Mouse (Mus musculus): ENCODE results near the gene Vpreb3.

Gene Vpreb3

DNA sequence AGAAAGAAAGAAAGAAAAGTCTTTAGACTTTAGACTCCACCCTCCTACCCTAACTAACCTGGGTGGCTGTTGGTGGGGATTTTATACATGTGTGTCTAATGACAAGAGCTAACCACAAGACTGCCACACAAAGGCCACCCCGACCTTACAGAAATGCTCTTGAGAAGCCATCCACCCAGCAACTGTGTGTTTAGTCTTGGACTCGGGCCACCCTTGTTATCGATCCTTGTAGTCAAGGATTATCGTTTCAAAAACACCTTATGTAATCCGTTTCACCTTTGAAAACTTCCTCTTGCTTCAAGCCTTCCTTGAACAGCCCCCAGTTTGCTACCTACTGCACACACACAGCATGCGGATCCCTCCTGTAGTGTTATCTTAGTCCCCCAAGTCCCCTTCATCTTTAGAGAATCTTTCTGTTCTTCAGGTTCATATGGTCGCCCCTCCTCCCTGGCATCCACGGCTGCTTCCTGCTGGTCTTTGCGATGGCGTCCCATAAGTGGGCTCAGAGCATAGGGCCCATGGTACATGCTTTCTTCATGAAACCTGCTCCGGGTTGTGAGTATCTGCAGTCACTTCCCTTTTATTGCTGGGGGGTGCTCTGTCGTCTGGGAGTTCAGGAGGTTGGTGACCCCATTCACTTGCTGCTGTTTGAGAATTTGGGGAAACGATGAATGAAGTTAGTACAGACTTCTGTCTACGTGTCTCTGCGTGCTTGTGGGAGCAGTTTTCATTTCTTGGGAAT, at the start of gene Vpreb3:
Gene Vpreb3 (plus strand): TSS at position 322 of the 742 bp plus-strand sequence.
- WGBS = 91% methylated on average over 15 of the region's 15 CpGs

DNA sequence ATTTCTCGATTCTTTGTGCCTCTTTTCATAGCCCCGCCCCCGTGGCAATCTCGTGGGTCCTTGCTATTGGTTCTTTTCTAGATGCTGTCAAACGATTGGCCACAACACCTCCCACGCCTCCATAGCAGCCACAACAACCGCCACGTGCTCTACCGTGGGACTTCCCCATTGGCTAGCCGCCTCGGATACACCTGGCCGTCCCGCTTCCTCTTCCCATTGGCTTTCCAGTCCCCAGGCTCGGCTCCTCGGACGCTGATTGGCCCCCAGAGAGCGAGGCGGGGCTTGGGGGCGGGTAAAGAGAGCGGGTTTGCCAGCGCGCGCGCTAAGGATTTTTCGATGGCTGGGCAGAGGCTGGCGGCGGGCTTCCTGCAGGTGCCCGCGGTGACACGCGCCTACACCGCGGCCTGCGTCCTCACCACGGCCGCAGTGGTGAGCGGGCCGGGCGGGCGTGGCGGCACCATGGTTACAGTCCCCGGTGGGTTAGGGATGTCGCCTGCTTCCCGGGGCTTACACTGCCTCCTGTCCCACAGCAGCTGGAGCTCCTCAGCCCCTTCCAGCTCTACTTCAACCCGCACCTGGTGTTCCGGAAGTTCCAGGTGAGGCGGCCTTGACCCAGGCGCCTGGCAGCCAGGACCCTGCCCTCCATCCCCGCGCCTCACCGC, 49.6 kb upstream of the Vpreb3 start, which contains the start of gene Derl3:
Gene Derl3 (plus strand): TSS at position 325 of the 662 bp plus-strand sequence.
- WGBS = 3% methylated on average over 49 of the region's 51 CpGs

DNA sequence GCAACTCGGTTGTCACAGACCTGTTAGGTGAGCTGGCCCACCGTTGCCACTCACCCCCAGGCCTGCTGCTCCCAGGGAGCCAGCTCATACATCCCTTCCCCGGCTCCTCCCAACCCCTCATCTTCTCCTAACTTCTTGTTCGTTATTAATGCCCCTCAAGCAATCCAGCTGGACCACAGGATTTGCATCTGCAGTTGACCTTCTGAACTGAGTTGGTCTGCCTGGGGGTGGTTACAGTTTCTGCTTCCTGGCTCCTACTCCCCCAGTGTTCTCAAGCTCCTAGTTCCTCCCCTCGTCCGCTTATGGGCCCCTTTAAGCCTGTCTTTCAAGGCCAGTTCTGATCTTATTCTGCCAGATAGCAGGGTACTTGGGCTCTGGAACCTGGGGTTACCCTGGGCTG, 48.3 kb upstream of the Vpreb3 start:
- WGBS = 82% methylated on average over 6 of the region's 6 CpGs

DNA sequence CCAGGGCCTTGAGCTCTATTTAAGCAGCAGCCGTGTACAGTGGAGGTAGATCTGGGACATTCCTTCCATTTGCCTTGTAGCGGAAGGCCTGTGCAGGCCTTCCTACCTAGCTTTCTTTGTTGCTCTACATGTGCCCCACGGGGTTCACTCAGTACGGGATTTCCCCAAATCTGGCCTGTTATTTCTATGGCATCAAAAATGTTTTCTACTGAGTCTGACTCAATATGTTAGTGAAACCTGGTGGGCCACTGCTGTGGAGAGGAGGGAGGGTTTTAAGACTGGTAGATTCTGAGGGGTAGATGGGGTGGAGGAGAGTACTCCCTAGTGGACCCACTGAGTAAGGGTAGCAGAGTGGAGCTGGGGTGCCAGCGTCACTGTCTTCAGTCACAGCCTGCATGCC, 47.1 kb upstream of the Vpreb3 start:
- WGBS = 69% methylated on average over 5 of the region's 5 CpGs

DNA sequence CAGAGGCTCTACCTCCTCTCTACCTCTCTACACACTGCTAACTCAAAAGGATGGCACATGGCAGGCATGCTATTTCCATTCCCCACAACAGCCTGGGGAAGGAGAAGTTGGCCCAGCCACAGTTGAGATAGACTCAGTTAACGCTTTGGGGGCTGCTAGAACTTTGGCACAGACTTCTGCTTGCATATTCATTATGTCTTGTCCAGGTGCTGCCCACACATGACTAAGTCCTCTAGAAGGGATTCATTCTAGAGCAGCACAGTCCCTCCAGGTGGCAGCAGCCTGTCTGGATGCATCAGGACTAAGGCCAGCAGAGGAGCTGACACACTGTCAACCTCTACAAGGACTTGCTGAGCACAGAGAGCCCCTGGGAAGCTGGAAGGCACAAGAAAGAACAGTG, 46.6 kb upstream of the Vpreb3 start:
- WGBS = 36% methylated on average over 1 of the region's 1 CpGs

DNA sequence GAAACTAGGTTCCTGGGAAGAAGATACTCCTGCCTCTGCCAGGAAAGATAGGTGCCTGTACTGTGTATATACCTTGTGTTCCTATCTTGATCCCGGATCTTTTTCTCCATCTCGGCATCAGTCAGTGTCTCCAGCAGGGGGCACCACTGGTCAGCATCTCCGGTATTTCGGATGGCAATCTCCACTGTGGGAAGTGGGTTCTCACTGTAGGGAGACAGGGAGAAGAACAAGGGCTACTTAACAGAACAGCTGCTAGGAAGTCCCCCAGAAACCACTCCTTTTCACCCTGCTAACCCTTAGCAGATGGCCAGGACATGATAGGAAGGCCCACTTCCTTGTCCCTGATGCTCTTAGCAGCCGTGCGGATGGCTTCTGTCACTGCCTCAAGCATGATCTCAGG, 45.5 kb upstream of the Vpreb3 start:
- 29% methylated on average over 6 of the region's 6 CpGs for WGBS

DNA sequence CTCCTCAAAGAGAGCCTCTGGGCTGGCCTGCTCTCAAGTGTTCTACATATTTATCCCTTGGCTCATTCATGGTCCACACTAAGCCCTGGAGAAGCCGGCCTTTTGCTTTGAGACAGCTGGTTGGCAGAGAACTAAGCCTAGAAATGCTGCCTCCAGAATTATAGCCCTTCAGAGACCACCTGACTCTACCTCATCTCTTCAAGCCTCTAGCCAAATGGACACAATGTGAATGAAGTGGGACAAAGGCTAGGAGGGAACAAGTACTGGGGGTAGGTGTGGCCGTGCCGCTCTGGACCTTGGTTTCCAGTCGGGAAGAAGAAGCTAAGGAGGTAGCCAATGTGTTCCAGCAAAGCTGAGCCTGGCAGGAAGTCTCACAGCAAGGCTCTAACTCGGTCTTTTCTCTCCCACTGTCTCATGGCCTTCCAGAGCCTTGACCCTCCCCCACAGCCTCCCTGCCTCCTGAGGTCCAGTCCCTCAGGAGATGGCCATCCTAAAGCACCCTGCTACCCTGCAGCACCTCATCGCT, 44.8 kb upstream of the Vpreb3 start:
- WGBS = 52% methylated on average over 6 of the region's 6 CpGs

DNA sequence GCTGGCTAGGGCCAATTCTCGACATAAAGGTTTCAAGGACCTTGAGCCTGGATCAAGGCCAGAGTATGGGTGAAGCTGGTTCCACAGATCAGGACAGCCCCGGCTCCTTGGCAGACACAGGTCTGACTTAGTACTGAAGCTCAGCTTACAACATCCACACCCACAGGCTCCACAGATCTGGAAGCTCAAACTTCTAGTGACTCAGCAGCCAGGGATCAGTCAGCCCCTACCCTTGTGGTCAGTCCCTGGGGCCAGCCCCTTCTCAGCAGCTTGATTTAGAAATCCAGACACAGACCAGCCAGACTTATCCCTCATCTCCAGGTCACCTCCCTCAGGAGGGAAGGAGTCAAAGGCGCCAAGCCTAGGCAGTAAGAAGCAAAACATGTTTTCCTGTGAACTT, 44.0 kb upstream of the Vpreb3 start:
- WGBS = 39% methylated on average over 3 of the region's 3 CpGs

DNA sequence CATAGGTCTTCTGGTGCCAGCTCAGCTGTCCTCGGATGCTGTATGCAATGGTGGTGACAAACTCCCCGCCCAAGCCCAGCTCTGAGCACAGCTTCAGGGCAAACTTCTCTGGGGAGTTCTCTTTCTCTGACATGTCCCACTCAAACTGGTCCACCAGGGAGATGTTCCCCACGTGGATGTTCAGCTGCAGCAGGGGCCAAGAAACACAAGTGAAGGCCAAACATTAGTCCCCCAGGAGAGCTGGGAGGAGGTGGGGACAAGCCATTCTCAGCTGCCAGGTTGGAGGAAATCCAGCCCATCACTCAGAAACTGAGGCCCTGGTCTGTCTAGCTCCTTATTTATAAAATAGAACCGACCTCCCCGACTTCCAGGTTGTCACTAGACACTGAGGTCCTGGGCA, 38.5 kb upstream of the Vpreb3 start:
- 78% methylated on average over 5 of the region's 5 CpGs for WGBS

DNA sequence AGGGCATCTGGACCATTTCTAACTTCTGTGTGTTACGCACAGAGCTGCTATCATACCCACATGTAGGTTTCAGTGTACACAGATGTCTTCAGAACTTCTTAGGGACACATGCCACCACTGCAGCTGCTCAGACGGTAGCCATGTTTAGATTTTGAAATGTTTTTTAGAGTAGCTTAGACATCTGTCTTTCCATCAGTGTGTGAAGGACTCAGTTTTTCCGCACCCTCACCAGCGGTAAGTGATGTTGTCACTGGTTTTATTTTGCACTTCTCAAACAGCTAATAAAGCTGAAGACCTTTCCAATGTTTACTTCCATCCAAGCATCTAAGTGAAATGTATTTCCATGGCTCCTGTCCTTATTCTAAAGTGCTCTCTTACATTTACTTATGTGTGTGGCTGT, 36.0 kb upstream of the Vpreb3 start:
- 79% methylated on average over 4 of the region's 4 CpGs for WGBS

DNA sequence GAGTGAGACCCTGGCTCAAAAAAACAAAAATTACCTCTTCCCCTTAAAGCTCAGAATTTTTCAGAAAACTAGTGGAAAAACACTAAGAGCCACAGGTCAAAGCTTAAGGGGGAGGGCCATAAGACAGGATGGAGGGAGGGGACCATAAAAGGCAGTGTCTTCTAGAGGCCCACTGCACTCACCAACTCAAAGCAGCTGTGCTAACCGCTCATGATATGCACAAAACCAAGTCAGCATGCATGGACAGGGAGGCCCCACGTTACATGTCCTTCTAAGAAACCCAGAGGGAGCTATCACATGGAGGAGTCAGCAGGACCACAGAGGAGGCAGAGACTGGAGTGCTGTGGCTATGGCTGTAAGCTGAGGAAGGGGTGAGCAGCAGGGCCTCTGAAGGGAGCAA, 32.2 kb upstream of the Vpreb3 start:
- 83% methylated on average over 2 of the region's 2 CpGs for WGBS

DNA sequence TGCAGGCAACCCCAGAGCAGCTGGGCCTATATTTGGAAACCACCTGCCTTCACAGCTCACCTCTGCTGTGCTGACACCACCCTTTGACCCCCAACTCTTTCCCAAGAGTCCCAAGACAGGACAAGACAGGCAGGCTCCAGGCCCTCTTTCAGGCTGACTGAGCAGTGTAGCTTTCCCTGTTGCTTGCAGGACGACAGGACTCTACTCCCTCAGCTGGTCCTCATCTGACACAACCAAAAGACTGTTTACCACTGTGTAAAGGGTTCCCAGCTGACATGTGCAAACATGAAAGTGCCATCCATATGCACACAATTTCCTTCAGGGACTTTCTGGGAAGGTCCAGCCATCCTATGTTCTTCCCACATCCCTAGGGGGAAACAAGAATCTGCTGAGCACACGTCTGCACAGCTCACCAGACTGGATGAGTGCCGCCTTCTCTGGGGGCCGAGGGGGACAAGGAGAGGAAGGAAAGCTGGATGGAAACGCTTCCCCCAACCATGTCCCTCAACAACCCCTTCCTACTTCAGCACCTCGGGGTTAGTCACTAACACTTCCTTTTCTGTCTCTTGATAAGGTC, 29.8 kb upstream of the Vpreb3 start:
- 66% methylated on average over 6 of the region's 6 CpGs for WGBS

DNA sequence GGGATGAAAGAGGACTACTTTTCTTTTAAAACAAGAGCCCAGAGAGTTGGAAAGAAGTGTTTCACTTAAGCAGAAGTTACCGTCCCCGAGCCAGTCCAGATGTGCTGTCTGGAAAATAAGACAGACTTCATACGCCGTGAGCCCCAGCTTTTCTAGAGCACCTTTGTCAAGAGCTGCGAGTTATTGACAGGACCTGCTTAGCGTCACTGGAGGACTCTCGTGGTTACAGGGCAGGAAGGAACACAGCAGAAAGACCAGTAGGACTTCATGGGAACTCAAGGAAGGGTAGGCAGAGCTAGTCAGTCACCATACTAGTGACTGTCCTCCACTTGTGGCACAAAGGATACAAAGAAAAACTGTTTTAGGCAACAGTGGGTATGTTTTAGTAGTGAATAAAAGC, 27.3 kb upstream of the Vpreb3 start:
- 81% methylated on average over 7 of the region's 7 CpGs for WGBS

DNA sequence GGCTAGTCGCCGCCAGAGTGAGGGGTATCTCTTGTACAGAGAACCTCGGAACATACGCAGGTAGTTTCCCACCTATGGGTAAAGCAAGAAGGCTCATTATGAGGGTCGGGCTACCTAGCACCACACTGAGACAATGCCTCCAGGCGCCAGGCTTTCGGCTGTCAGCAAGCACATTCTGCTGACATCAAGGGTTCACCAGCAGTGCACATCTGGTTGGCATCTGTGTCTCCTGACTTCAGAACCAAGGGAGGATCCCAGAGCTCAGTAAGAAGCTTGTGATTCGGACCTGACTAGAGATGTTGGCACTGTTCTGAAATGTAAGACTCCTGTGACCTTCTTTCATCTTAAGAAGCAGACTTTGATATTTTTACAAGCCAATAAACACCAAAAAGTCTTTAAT, 26.0 kb upstream of the Vpreb3 start:
- 87% methylated on average over 8 of the region's 8 CpGs for WGBS

DNA sequence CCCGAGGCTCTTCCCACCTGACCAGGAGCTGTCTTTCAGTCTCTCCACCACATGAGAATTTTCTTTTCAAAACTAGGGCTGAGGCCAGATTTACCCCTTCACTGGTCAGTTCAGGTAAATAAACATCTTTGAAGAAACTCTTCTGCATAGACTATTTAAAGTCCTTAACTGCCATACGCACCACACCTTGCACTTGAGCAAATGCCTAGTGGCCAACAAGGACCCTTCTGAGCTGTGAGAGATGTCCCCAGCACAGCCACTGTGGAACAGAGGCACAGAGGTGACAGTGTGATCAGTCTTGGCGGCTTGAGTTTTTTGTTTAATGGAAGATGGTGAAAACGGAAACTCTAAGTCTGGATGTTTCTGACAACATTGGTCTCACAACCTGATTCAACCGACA, 23.8 kb upstream of the Vpreb3 start:
- 81% methylated on average over 5 of the region's 5 CpGs for WGBS

DNA sequence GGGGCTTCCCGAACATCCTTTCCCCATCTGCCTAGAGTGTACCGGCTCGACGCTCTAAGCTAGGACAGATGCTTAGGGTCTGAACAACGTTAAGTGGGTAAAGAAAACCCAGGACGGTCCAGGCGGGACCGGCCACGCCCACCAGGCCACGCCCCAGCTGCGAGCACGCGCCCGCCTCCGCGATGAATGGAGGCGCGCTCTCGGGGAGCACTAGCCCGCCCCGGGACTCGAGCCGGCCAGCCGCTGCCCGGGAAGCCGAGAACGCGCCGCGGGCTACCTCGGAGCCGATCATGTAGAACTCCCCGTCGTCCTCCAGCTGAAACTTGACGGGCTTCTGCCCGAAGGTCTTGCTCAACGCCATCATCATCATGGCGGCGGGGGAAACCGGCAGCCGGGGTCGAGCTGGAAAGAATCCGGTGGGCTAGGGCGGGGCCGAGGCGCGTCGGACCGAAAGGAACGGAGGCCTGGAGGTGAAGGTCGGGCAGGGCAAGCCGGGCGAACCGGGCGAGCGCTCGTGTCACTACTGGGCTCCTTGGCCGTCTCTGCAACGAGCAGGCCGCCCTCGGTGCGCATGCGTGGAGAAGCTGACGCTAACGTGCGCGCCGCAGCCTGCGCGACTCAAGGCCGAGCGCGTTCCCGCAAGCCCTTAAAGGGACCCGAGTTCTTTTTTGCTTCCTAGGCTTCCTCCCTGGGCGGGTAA, 21.7 kb upstream of the Vpreb3 start, which contains the start of gene Smarcb1:
Gene Smarcb1 (minus strand): TSS at position 592 of the 700 bp plus-strand sequence.
- under 1% methylated on average over 76 of the region's 76 CpGs for WGBS

DNA sequence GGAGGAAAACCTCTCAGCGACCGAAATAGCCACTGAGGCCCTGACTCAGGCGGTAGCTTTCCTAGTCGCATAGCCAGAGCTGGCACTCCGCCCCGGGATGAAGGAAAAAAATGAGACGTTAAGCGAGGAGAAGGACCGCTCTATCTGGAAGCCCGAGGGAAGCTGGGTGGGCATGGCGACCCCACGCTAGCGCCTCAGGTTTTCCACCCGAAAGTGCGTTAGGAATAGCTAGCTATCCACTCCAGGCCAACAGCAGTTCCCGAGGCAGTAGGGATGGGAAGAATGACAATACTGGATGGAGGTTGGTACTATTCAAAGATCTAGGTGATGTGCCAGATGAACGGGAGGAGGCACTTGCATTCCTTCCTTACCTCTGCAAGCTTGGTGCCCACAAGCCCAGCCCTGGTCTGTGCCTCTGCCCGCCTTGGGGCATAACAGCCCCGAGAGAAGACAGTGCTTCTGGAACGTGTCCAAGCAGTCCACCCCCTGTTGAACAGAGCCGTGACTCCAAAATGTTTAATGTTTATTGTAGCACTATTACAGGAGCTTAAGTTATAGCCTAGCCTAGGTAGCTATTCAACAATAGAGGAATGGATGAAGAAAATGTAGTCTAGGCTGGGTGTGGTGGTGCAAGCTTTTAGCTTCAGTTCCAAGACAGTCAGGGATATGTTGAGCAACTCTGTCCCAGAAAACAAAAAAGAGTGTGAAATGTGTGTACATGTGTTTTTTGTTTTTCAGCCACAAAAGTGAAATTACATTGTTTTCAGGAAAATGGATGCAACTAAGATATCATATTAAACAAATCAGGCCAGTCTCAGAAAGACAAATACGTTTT, 20.9 kb upstream of the Vpreb3 start:
- 3% methylated on average over 22 of the region's 22 CpGs for WGBS

DNA sequence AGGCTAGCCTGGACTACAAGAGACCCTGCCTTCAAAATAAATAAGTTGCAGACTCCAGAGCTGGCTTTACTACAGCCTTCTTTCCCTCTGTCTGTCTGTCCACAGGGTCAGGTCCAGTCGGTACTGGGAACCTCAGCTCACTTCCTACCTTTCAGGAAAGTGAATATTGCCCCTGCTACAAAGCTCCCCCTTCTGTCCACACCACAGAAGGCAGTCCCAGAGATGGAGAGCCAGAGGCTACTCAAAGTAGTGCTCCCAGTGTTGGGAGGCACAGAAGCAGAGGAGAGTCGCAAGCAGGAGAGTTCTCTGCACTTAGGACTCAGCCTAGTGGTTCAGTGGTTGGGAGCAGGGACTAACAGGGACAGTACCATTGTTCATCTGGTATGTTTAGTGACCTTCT, 18.5 kb upstream of the Vpreb3 start:
- 70% methylated on average over 2 of the region's 2 CpGs for WGBS

DNA sequence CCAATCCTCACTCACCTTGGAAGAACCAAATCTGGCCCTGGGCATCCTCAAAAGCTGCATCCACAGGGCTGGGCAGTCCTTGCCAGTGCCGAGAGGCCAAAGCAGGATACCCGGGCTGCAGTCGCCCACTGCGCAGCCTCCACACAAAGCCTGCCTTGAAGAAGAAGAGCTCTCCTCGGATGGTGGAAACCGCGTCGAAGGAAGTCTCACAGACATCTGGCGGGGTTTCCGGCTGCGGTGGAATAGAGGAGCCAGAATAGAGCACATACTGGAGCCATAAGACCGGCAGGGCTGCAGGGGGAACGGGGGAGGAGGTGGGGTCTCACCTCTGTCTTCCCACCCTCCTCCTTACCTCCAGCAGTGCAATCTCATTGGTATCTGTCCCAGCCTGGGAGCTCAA, 16.5 kb upstream of the Vpreb3 start:
- 76% methylated on average over 13 of the region's 13 CpGs for WGBS

DNA sequence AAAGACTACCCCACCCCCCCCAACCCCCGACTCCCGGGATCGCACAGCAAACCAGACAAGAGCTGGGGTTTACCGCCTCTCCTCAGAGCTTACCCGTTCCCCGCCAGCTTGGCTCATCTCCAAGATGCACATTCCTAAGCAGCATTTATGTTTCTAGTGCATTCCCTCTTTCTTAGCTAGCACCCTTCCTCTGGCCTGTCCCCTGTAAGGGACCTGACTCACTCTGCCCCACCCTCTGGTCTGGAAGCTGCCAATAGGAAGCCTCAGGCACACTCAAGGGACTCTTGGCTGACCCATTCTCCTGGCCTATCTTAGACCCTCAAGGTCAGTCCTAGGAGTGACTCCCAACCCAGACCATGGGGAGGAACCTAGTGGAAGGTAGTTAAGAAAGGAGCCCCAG, 12.6 kb upstream of the Vpreb3 start:
- WGBS = 38% methylated on average over 6 of the region's 6 CpGs

DNA sequence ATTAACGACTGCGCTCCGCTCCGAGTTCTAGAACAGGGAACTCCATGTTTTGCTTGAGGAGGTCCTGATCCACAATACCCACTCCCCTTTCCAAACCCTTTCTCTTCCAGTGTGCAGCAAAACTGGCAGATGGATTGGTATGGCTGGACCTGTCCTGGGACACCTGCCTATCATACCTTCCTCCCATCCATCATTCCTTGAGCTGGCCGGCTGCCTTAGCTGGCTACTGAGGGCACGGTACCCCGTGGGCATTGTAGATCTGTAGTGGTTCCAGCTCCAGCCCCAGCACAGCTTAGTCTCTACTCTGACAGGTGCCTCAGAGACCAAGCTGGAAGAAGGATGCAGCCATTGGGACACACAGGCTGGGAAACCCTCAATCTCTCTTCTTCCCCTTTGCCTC, 11.5 kb upstream of the Vpreb3 start:
- 47% methylated on average over 7 of the region's 7 CpGs for WGBS

Measured in cerebral cortex, adult 2 months (tissue).